Mouse (Mus musculus): Measurements from ENCODE around the gene Pdik1l. TPM values are rescaled to one million over a fixed set of nuclear protein-coding genes. Genes with fewer than 3 reads are reported as not detected.

Pdik1l gene
- polyA plus RNA-seq, 2 experiments, result 9.6 to 18.4 TPM

GRCm38 (mm10) chr4:134293692-134294163, 6.0 kb upstream of the Pdik1l start:
- Histone ChIP-seq H3K4me1 (ENCODE audit: control insufficient read depth, insufficient read depth, low read length) (no peaks in the 10 kb centered on the region; the same call in 1 of the 2 replicates), H3K9me3 (ENCODE audit: control insufficient read depth, low read length) (no peaks in the 10 kb centered on the region), H3K9ac (ENCODE audit: low read depth, low read length, severe bottlenecking) (no peak overlapping the region), H3K4me3 (replicated peaks; ENCODE audit: low read length) (no peak overlapping the region), H3K27me3 (ENCODE audit: control insufficient read depth, insufficient read depth, low read length) (no peaks in the 10 kb centered on the region), H3K27ac (replicated peaks; ENCODE audit: low read depth, low read length) (no peak overlapping the region), H3K36me3 (ENCODE audit: control insufficient read depth, insufficient read depth, low read length) (no peaks in the 10 kb centered on the region), H3K4me2 (replicated peaks; ENCODE audit: low read depth, low read length, severe bottlenecking) (no peak overlapping the region)
- ATAC-seq (ENCODE audit: low FRiP score, low read depth) (no peak), DNase-seq (ENCODE audit: low spot score) (no peak)
- 45% methylated on average over 9 of the region's 9 CpGs for WGBS
- no peak for TF ChIP-seq POLR2A (IDR thresholded peaks at IDR 0.05; ENCODE audit: borderline replicate concordance, extremely low read depth, insufficient read depth, insufficient read length)

GRCm38 (mm10) chr4:134293061-134293691, 5.5 kb upstream of the Pdik1l start:
- Histone ChIP-seq H3K9ac (ENCODE audit: low read depth, low read length, severe bottlenecking) (no peak overlapping the region), H3K9me3 (ENCODE audit: control insufficient read depth, low read length) (no peaks in the 10 kb centered on the region), H3K4me3 (replicated peaks; ENCODE audit: low read length) (no peak overlapping the region), H3K27me3 (ENCODE audit: control insufficient read depth, insufficient read depth, low read length) (no peaks in the 10 kb centered on the region), H3K4me2 (replicated peaks; ENCODE audit: low read depth, low read length, severe bottlenecking) (no peak overlapping the region), H3K4me1 (ENCODE audit: control insufficient read depth, insufficient read depth, low read length) (peaks cover 3% of the 10 kb centered on the region), H3K36me3 (ENCODE audit: control insufficient read depth, insufficient read depth, low read length) (no peaks in the 10 kb centered on the region), H3K27ac (replicated peaks; ENCODE audit: low read depth, low read length) (no peak overlapping the region)
- TF ChIP-seq POLR2A (IDR thresholded peaks at IDR 0.05; ENCODE audit: borderline replicate concordance, extremely low read depth, insufficient read depth, insufficient read length), result no peak
- WGBS, result 62% methylated on average over 18 of the region's 18 CpGs
- DNase-seq (ENCODE audit: low spot score) (no peak), ATAC-seq (ENCODE audit: low FRiP score, low read depth) (no peak)

GRCm38 (mm10) chr4:134292067-134292466, 4.4 kb upstream of the Pdik1l start:
- DNase-seq (ENCODE audit: low spot score) (peak; percentile 78), ATAC-seq (ENCODE audit: low FRiP score, low read depth) (no peak)
- H3K27ac ChIP-seq (replicated peaks; ENCODE audit: low read depth, low read length), result no peak overlapping the region
- H3K9me3 ChIP-seq (ENCODE audit: control insufficient read depth, low read length), result no peaks in the 10 kb centered on the region
- 20% methylated on average over 7 of the region's 7 CpGs for WGBS
- no peaks in the 10 kb centered on the region for H3K36me3 ChIP-seq (ENCODE audit: control insufficient read depth, insufficient read depth, low read length)
- H3K4me2 ChIP-seq (replicated peaks; ENCODE audit: low read depth, low read length, severe bottlenecking), result no peak overlapping the region
- H3K27me3 ChIP-seq (ENCODE audit: control insufficient read depth, insufficient read depth, low read length), result no peaks in the 10 kb centered on the region
- TF ChIP-seq POLR2A (IDR thresholded peaks at IDR 0.05; ENCODE audit: borderline replicate concordance, extremely low read depth, insufficient read depth, insufficient read length), result no peak
- H3K4me3 ChIP-seq (replicated peaks; ENCODE audit: low read length), result no peak overlapping the region
- H3K9ac ChIP-seq (ENCODE audit: low read depth, low read length, severe bottlenecking), result no peak overlapping the region
- peaks cover 3% of the 10 kb centered on the region for H3K4me1 ChIP-seq (ENCODE audit: control insufficient read depth, insufficient read depth, low read length)

- Histone ChIP-seq H3K27me3 (ENCODE audit: control insufficient read depth, insufficient read depth, low read length) (no peaks in the 10 kb centered on the region), H3K36me3 (ENCODE audit: control insufficient read depth, insufficient read depth, low read length) (peaks cover 7% of the 10 kb centered on the region), H3K27ac (replicated peaks; ENCODE audit: low read depth, low read length) (no peak overlapping the region), H3K4me2 (replicated peaks; ENCODE audit: low read depth, low read length, severe bottlenecking) (peak overlapping the region; percentile 86), H3K4me3 (replicated peaks; ENCODE audit: low read length) (peak overlapping the region; percentile 100), H3K4me1 (ENCODE audit: control insufficient read depth, insufficient read depth, low read length) (peaks cover 8% of the 10 kb centered on the region), H3K9me3 (ENCODE audit: control insufficient read depth, low read length) (no peaks in the 10 kb centered on the region), H3K9ac (ENCODE audit: low read depth, low read length, severe bottlenecking) (peak overlapping the region; percentile 96)
- DNase-seq (ENCODE audit: low spot score) (no peak), ATAC-seq (ENCODE audit: low FRiP score, low read depth) (no peak)
- TF ChIP-seq POLR2A (IDR thresholded peaks at IDR 0.05; ENCODE audit: borderline replicate concordance, extremely low read depth, insufficient read depth, insufficient read length), result no peak
- 23% methylated on average over 11 of the region's 11 CpGs for WGBS
Observed at GRCm38 (mm10) chr4:134288397-134289256, 932 bp upstream of the Pdik1l start.

- no peaks in the 10 kb centered on the region for H3K27me3 ChIP-seq (ENCODE audit: control insufficient read depth, insufficient read depth, low read length)
- peak overlapping the region; percentile 96 for H3K9ac ChIP-seq (ENCODE audit: low read depth, low read length, severe bottlenecking)
- peaks cover 21% of the 10 kb centered on the region for H3K36me3 ChIP-seq (ENCODE audit: control insufficient read depth, insufficient read depth, low read length)
- H3K4me3 ChIP-seq (replicated peaks; ENCODE audit: low read length), result peak overlapping the region; percentile 100
- WGBS, result 6% methylated on average over 29 of the region's 59 CpGs
- ATAC-seq (ENCODE audit: low FRiP score, low read depth), result peak; percentile 93
- peak; percentile 90 for DNase-seq (ENCODE audit: low spot score)
- no peaks in the 10 kb centered on the region for H3K9me3 ChIP-seq (ENCODE audit: control insufficient read depth, low read length)
- peak overlapping the region; percentile 86 for H3K4me2 ChIP-seq (replicated peaks; ENCODE audit: low read depth, low read length, severe bottlenecking)
- H3K4me1 ChIP-seq (ENCODE audit: control insufficient read depth, insufficient read depth, low read length), result peaks cover 8% of the 10 kb centered on the region
- TF ChIP-seq POLR2A (IDR thresholded peaks at IDR 0.05; ENCODE audit: borderline replicate concordance, extremely low read depth, insufficient read depth, insufficient read length), result peak; percentile 98
- H3K27ac ChIP-seq (replicated peaks; ENCODE audit: low read depth, low read length), result peak overlapping the region; percentile 98
Observed at GRCm38 (mm10) chr4:134287168-134287564, 529 bp downstream of the Pdik1l start.

Data from limb, embryonic 14.5 days (tissue).